Mouse (Mus musculus): ENCODE measurements around the gene Fam181a.

The Fam181a gene

GRCm38 (mm10) chr12:103356415-103356748 lies 45.6 kb downstream of the Fam181a start:
- no peak for DNase-seq (ENCODE audit: low spot score in 2 of 2)

GRCm38 (mm10) chr12:103358216-103358615 lies 47.4 kb downstream of the Fam181a start:
- DNase-seq (ENCODE audit: low spot score in 2 of 2): no peak

DNA sequence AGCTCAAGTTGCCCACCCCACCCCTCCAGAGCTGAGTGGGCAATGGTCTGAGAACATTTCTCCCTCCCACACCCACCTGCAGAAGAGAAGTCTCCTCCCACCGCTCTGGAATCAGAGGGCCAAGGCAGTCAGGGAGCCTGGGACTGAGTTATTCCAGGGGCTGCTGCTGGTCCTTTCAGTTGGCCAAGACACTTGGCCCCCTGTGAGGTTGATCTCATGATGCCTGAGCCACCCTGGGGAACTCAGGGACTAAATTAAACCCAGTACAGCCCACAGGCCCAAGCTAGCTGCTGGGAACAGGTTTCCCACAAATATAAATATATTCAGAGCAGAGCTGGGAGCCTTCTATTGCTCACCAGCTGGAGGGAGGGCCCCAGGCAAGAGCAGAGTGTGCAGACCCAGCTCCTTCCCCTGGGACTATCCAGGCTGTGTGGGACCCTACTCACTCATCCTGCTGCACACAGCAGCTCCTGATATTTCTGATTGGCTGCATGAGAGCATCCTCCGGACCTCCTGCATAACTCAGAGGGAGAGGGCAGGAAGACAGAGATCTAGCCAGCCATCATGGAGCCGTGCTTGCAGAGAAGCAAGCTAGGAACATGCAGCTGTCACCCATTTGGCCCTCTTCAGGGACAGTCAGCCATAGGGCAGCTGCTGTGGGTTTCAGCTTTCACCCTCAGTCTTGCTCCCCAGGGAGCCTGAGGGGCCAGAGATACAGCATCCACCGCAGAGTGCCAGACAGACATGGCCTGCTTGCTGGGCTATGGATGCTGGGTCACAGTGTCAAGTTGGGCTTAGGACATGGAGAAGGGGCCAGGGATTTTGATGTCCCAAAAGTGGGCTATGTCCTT lies 48.4 kb downstream of the Fam181a start:
- no peak for DNase-seq (ENCODE audit: low spot score in 2 of 2)

DNA sequence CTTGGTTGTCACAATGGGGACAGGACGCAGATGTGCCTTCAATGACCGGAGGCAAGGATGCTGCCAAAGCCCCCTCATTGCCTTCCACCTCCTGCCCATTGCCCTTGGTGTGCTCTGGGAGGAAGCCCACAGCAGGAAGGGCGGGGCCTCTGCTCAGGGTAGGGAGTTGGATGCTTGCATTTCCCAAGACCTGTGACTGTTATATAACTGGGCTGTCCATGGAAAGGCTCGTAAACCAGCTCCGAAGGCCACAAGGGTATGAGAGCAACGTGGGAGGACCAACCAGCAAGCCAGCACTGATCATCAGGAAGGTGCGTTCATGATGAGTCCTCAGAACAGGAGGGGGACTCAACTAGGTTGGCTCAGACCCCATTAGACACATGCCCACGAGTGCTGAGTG lies 50.0 kb downstream of the Fam181a start:
- no peak for DNase-seq (ENCODE audit: low spot score in 2 of 2)

DNA sequence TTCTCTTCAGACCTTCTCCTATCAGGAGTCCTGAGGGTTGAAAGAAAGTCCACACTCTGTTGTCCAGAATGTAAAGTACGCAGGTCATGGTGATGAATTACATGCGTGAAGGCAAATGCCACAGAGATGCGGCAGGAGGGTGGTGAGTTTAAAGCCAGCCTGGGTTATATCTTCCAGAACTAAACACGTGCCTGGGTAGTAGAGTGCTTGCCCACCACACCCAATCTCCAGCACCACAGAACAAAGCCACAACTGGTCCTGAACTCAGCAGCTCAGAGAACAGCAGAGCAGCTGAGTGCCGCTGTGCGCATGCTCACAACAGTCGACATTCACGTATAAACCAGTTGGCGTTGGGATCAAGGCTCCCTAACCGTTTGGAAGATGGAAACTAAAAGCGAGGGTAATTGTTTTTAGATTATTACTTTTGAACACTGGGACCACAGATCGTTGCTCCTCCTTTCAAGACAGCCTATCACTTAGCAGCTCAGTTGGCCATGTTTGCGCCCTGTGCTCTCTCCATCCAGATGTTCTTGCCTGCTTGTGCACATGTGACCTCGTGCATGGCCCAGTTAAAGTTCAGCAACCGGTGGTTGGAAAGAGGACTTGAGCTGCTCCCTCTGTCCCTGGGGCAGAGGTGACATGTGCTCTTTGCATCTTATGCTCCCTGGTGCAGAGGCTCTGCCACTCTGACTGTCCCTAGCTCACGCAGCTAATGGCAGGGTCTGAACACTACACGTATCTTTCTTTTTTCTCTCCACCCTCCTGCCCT lies 50.9 kb downstream of the Fam181a start:
- no peak for DNase-seq (ENCODE audit: low spot score in 2 of 2)

DNA sequence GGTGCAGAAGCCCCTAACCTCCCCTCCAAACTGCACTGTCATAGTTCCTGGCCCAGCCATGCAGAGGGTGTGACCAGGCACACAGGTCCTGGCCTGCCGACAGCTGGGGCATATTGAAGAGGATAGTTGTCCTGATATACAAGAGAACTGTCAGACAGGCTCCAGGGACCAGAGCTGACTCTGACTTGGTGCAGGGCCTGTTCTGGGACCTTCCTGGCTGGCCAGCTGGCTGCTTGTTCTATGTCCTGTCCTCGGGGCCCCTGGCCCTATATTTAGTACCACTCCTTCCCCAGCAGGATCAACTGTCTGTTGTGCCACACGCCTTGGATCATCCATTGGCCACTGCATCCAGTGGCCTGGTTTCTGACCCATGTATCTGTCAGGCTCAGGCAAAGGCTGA lies 51.6 kb downstream of the Fam181a start:
- DNase-seq (ENCODE audit: low spot score in 2 of 2): no peak

Data from right cerebral cortex, postnatal 10 days (tissue).